Mouse (Mus musculus): ENCODE measurements around the gene Olfr786. TPM values are rescaled to one million over a fixed set of nuclear protein-coding genes. Genes with fewer than 3 reads are reported as not detected.

Olfr786 gene
- polyA plus RNA-seq, 1 experiment from 2014 or later, result not detected

Other genes with a start within 250 kb of the Olfr786 start
- gene Olfr772, start 249.4 kb upstream of the Olfr786 start, polyA plus RNA-seq (2015; fragmentation: Nextera tagmentation; extraction: Ambion mirVana), result not detected in 2 replicates
- not detected in 2 replicates for gene Olfr773, start 239.9 kb upstream of the Olfr786 start, polyA plus RNA-seq (2015; fragmentation: Nextera tagmentation; extraction: Ambion mirVana)
- not detected in 2 replicates for gene Olfr774, start 191.1 kb upstream of the Olfr786 start, polyA plus RNA-seq (2015; fragmentation: Nextera tagmentation; extraction: Ambion mirVana)
- gene Olfr775, start 178.9 kb upstream of the Olfr786 start, polyA plus RNA-seq (2015; fragmentation: Nextera tagmentation; extraction: Ambion mirVana), result not detected in 2 replicates
- gene Olfr776, start 168.2 kb upstream of the Olfr786 start, polyA plus RNA-seq (2015; fragmentation: Nextera tagmentation; extraction: Ambion mirVana), result not detected in 2 replicates
- not detected in 2 replicates for gene Olfr777, start 155.8 kb upstream of the Olfr786 start, polyA plus RNA-seq (2015; fragmentation: Nextera tagmentation; extraction: Ambion mirVana)
- not detected in 2 replicates for gene Olfr780, start 109.2 kb upstream of the Olfr786 start, polyA plus RNA-seq (2015; fragmentation: Nextera tagmentation; extraction: Ambion mirVana)
- gene Olfr781, start 98.5 kb upstream of the Olfr786 start, polyA plus RNA-seq (2015; fragmentation: Nextera tagmentation; extraction: Ambion mirVana), result not detected in 2 replicates
- gene Olfr782, start 78.5 kb upstream of the Olfr786 start, polyA plus RNA-seq (2015; fragmentation: Nextera tagmentation; extraction: Ambion mirVana), result not detected in 2 replicates
- 0.05 and 0.06 TPM in 2 replicates for gene Olfr784, start 43.2 kb upstream of the Olfr786 start, polyA plus RNA-seq (2015; fragmentation: Nextera tagmentation; extraction: Ambion mirVana)
- gene Olfr785, start 21.9 kb upstream of the Olfr786 start, polyA plus RNA-seq (2015; fragmentation: Nextera tagmentation; extraction: Ambion mirVana), result not detected in 2 replicates
- gene Olfr787, start 34.6 kb downstream of the Olfr786 start, polyA plus RNA-seq (2015; fragmentation: Nextera tagmentation; extraction: Ambion mirVana), result not detected in 2 replicates
- not detected in 2 replicates for gene Olfr788, start 43.7 kb downstream of the Olfr786 start, polyA plus RNA-seq (2015; fragmentation: Nextera tagmentation; extraction: Ambion mirVana)
- not detected in 2 replicates for gene Olfr789, start 57.4 kb downstream of the Olfr786 start, polyA plus RNA-seq (2015; fragmentation: Nextera tagmentation; extraction: Ambion mirVana)
- not detected in 2 replicates for gene Olfr790, start 71.2 kb downstream of the Olfr786 start, polyA plus RNA-seq (2015; fragmentation: Nextera tagmentation; extraction: Ambion mirVana)
- not detected in 2 replicates for gene Olfr791, start 94.5 kb downstream of the Olfr786 start, polyA plus RNA-seq (2015; fragmentation: Nextera tagmentation; extraction: Ambion mirVana)
- gene Olfr792, start 111.9 kb downstream of the Olfr786 start, polyA plus RNA-seq (2015; fragmentation: Nextera tagmentation; extraction: Ambion mirVana), result not detected in 2 replicates
- not detected in 2 replicates for gene Olfr794, start 140.3 kb downstream of the Olfr786 start, polyA plus RNA-seq (2015; fragmentation: Nextera tagmentation; extraction: Ambion mirVana)
- gene Olfr796, start 185.3 kb downstream of the Olfr786 start, polyA plus RNA-seq (2015; fragmentation: Nextera tagmentation; extraction: Ambion mirVana), result not detected in 2 replicates
- not detected in 2 replicates for gene Olfr798, start 200.6 kb downstream of the Olfr786 start, polyA plus RNA-seq (2015; fragmentation: Nextera tagmentation; extraction: Ambion mirVana)
- not detected in 2 replicates for gene Olfr799, start 210.2 kb downstream of the Olfr786 start, polyA plus RNA-seq (2015; fragmentation: Nextera tagmentation; extraction: Ambion mirVana)
- gene Olfr800, start 230.4 kb downstream of the Olfr786 start, polyA plus RNA-seq (2015; fragmentation: Nextera tagmentation; extraction: Ambion mirVana), result not detected in 2 replicates
- gene Olfr801, start 246.6 kb downstream of the Olfr786 start, polyA plus RNA-seq (2015; fragmentation: Nextera tagmentation; extraction: Ambion mirVana), result not detected in 2 replicates

Measured in kidney, embryonic 16.5 days (tissue).